In genomic region chr7:44849416-44850111, GRCm38 (mm10) we compare ENCODE assay signal across 8 mouse cellular contexts. TPM values are rescaled to one million over a fixed set of nuclear protein-coding genes. Genes with fewer than 3 reads are reported as not detected.
DNase-seq lines count a peak whose midpoint lies in the region; ATAC-seq and TF ChIP-seq lines count a peak whose summit lies in the region.

No protein-coding gene starts in this region.

- H3K27me3 ChIP-seq in E14TG2a.4 (ENCODE audit: insufficient read depth, low read length) = no peaks in the 10 kb centered on the region
- no peaks in the 10 kb centered on the region for H3K27me3 ChIP-seq in forebrain, embryonic 13.5 days
- H3K27me3 ChIP-seq in neural tube, embryonic 15.5 days (replicated peaks) = no peaks in the 10 kb centered on the region

- WGBS in forebrain, embryonic 13.5 days = under 1% methylated on average over 41 of the region's 41 CpGs
- 1% methylated on average over 41 of the region's 41 CpGs for WGBS in neural tube, embryonic 15.5 days

- peak overlapping the region; percentile 78 for H3K4me2 ChIP-seq in forebrain, embryonic 13.5 days
- peak overlapping the region; percentile 75 for H3K4me2 ChIP-seq in neural tube, embryonic 15.5 days

- peak; percentile 94 for DNase-seq in heart, postnatal 10 days
- DNase-seq in layer of hippocampus, adult 11-12 months (ENCODE audit: low spot score) = peak; percentile 94
- DNase-seq in lung, adult 18-20 months = peak; percentile 93 to 94
- peak; percentile 90 for DNase-seq in testis, postnatal 14 days (ENCODE audit: low spot score)

- TF ChIP-seq CTCF in E14TG2a.4 (conservative IDR thresholded peaks at IDR 0.05; ENCODE audit: low read length) = no peak

- peak; percentile 22; the same call in 1 of the 2 replicates for ATAC-seq in cerebellum, adult (ENCODE audit: insufficient number of reproducible peaks, low FRiP score, low TSS enrichment)
- ATAC-seq in forebrain, embryonic 13.5 days = peak; percentile 77
- ATAC-seq in neural tube, embryonic 15.5 days (ENCODE audit: low FRiP score) = peak; percentile 80

- H3K4me3 ChIP-seq in E14TG2a.4 (replicated peaks; ENCODE audit: low read length) = peak overlapping the region; percentile 94
- H3K4me3 ChIP-seq in forebrain, embryonic 13.5 days = peak overlapping the region; percentile 81
- peak overlapping the region; percentile 82 for H3K4me3 ChIP-seq in neural tube, embryonic 15.5 days (replicated peaks)

- intact Hi-C loops in heart, postnatal 10 days (cut with DNase I) = loop anchor here (2.0 kb wide), 1 partner anchor 33 kb away; the partner anchor contains the start of genes Atf5, Il4i1 and Nup62

- peaks cover 61% of the 10 kb centered on the region for H3K36me3 ChIP-seq in E14TG2a.4 (ENCODE audit: insufficient read depth, low read length)
- peaks cover 38% of the 10 kb centered on the region for H3K36me3 ChIP-seq in forebrain, embryonic 13.5 days (ENCODE audit: poor library complexity, severe bottlenecking)
- peaks cover 34% of the 10 kb centered on the region for H3K36me3 ChIP-seq in neural tube, embryonic 15.5 days

- H3K4me1 ChIP-seq in E14TG2a.4 (replicated peaks; ENCODE audit: low read depth, low read length) = peaks cover 65% of the 10 kb centered on the region
- peaks cover 48% of the 10 kb centered on the region for H3K4me1 ChIP-seq in forebrain, embryonic 13.5 days
- peaks cover 58% of the 10 kb centered on the region for H3K4me1 ChIP-seq in neural tube, embryonic 15.5 days

- no peaks in the 10 kb centered on the region for H3K9me3 ChIP-seq in E14TG2a.4 (ENCODE audit: low read length)
- H3K9me3 ChIP-seq in forebrain, embryonic 13.5 days (replicated peaks) = no peaks in the 10 kb centered on the region
- no peaks in the 10 kb centered on the region for H3K9me3 ChIP-seq in neural tube, embryonic 15.5 days (replicated peaks)

- peak overlapping the region; percentile 98 for H3K27ac ChIP-seq in forebrain, embryonic 13.5 days
- peak overlapping the region; percentile 100 for H3K27ac ChIP-seq in neural tube, embryonic 15.5 days (replicated peaks)

- peak overlapping the region; percentile 83 for H3K9ac ChIP-seq in forebrain, embryonic 13.5 days
- H3K9ac ChIP-seq in neural tube, embryonic 15.5 days (replicated peaks) = peak overlapping the region; percentile 80

RNA-seq across cellular contexts. Expression of gene Tbc1d17, which starts 0.7 kb away (rescaled TPM):
- 81.5 and 95.5 TPM in 2 replicates for polyA plus RNA-seq in forebrain, embryonic 13.5 days (2015; fragmentation: Nextera tagmentation; extraction: Ambion mirVana)
- 10 to 100 TPM; 38.4 to 44.7 TPM for total RNA-seq in heart, postnatal 10 days (2021)
- polyA plus RNA-seq in neural tube, embryonic 15.5 days (2015; fragmentation: Nextera tagmentation; extraction: Ambion mirVana) = 105 and 110 TPM in 2 replicates

RNA-seq across cellular contexts. Expression of gene Akt1s1, which starts 0.8 kb away (rescaled TPM):
- 93.1 and 95.4 TPM in 2 replicates for polyA plus RNA-seq in forebrain, embryonic 13.5 days (2015; fragmentation: Nextera tagmentation; extraction: Ambion mirVana)
- 10 to 100 TPM; 76.8 to 78.4 TPM for total RNA-seq in heart, postnatal 10 days (2021)
- polyA plus RNA-seq in neural tube, embryonic 15.5 days (2015; fragmentation: Nextera tagmentation; extraction: Ambion mirVana) = 89.9 and 92.0 TPM in 2 replicates

RNA-seq across cellular contexts. Expression of gene Pnkp, which starts 7.4 kb away (rescaled TPM):
- polyA plus RNA-seq in forebrain, embryonic 13.5 days (2015; fragmentation: Nextera tagmentation; extraction: Ambion mirVana) = 34.9 and 38.1 TPM in 2 replicates
- 10 to 100 TPM; 18.1 to 21.6 TPM for total RNA-seq in heart, postnatal 10 days (2021)
- polyA plus RNA-seq in neural tube, embryonic 15.5 days (2015; fragmentation: Nextera tagmentation; extraction: Ambion mirVana) = 29.2 and 29.6 TPM in 2 replicates

RNA-seq across cellular contexts. Expression of gene Ptov1, which starts 20.0 kb away (rescaled TPM):
- 558 and 574 TPM in 2 replicates for polyA plus RNA-seq in forebrain, embryonic 13.5 days (2015; fragmentation: Nextera tagmentation; extraction: Ambion mirVana)
- 100 to 1,000 TPM; 189 to 196 TPM for total RNA-seq in heart, postnatal 10 days (2021)
- 433 and 459 TPM in 2 replicates for polyA plus RNA-seq in neural tube, embryonic 15.5 days (2015; fragmentation: Nextera tagmentation; extraction: Ambion mirVana)

RNA-seq across cellular contexts. Expression of gene Atf5, which starts 33.1 kb away (rescaled TPM):
- polyA plus RNA-seq in forebrain, embryonic 13.5 days (2015; fragmentation: Nextera tagmentation; extraction: Ambion mirVana) = 5.4 and 5.7 TPM in 2 replicates
- total RNA-seq in heart, postnatal 10 days (2021) = 10 to 100 TPM; 50.4 to 51.3 TPM
- 3.6 and 4.1 TPM in 2 replicates for polyA plus RNA-seq in neural tube, embryonic 15.5 days (2015; fragmentation: Nextera tagmentation; extraction: Ambion mirVana)

Comparison
In these comparisons a context has a peak if more than half of its experiments do, and no peak if none do; other contexts are left out.
1. Peak in every context shown above with its lines: DNase-seq, ATAC-seq, H3K4me3 ChIP-seq and H3K27ac ChIP-seq.
2. ATAC-seq: peak in every context shown above with its lines; median percentile 80 in neural tube, embryonic 15.5 days; 77 in forebrain, embryonic 13.5 days; 22 in cerebellum, adult.